Mouse (Mus musculus) hindbrain, embryonic 15.5 days (tissue): Measurements from ENCODE around the gene Hivep1. TPM values are rescaled to one million over a fixed set of nuclear protein-coding genes. Genes with fewer than 3 reads are reported as not detected.
A peak's percentile ranks its signal among the peaks of the same experiment; 100 is the strongest.

Source experiments
- ATAC-seq: fragments of 200-750 bp; cut with Nextera tagmentation; 2 replicates; pipeline ENCODE4 v1.8.0; 2017; ENCODE audit warnings: low read depth, moderate number of reproducible peaks, moderate TSS enrichment; ENCODE audit not compliant: low FRiP score
- H3K27ac ChIP-seq: fragments of 300-500 bp; sonication (generic); replicated peaks from 2 replicates; pipeline ENCODE4 v1.5.1; 2015; ENCODE audit warnings: mild to moderate bottlenecking, inconsistent platforms
- H3K27me3 ChIP-seq: fragments of 300-500 bp; sonication (generic); 2 replicates; pipeline ENCODE4 v1.6.1; 2015; ENCODE audit warnings: control low read depth, inconsistent platforms
- H3K36me3 ChIP-seq: fragments of 300-500 bp; sonication (generic); 2 replicates; pipeline ENCODE4 v1.6.1; 2015; ENCODE audit warnings: control low read depth, inconsistent platforms
- H3K4me1 ChIP-seq: fragments of 300-500 bp; sonication (generic); replicated peaks from 2 replicates; pipeline ENCODE4 v1.6.1; 2015; ENCODE audit warnings: control low read depth, inconsistent platforms
- H3K4me2 ChIP-seq: fragments of 300-500 bp; sonication (generic); 2 replicates; pipeline ENCODE4 v1.6.1; 2015; ENCODE audit warnings: moderate library complexity, mild to moderate bottlenecking, inconsistent platforms
- H3K4me3 ChIP-seq: fragments of 300-500 bp; sonication (generic); 2 replicates; pipeline ENCODE4 v1.5.1; 2015; ENCODE audit warnings: mild to moderate bottlenecking, inconsistent platforms
- H3K9ac ChIP-seq: fragments of 300-500 bp; sonication (generic); 2 replicates; pipeline ENCODE4 v1.6.1; 2015; ENCODE audit warnings: inconsistent platforms
- H3K9me3 ChIP-seq: fragments of 300-500 bp; sonication (generic); 2 replicates; pipeline ENCODE4 v1.6.1; 2016; ENCODE audit warnings: control low read depth, inconsistent platforms
- WGBS: fragments of 180-500 bp; shearing (Covaris S2); methylation state at CpG from one replicate; pipeline ENCODE4 v1.1.7; 2015; 5-methylcytosine and 5-hydroxymethylcytosine counted together
- polyA plus RNA-seq: library from polyadenylated mRNA; unstranded; fragments of >200 nt; fragmentation: Nextera tagmentation; extraction: Ambion mirVana; gene quantifications from 2 replicates; pipeline ENCODE4 v1.2.1, GENCODE M21; 2015

Hivep1 gene
- polyA plus RNA-seq, 1 experiment from 2014 or later = 16.6 TPM

- H3K27ac ChIP-seq = no peak overlapping the region
- H3K4me1 ChIP-seq = peaks cover 3% of the 10 kb centered on the region; the same call in 1 of the 2 replicates
- 83% methylated on average over 3 of the region's 3 CpGs for WGBS
- no peak overlapping the region for H3K4me3 ChIP-seq
- H3K27me3 ChIP-seq = no peaks in the 10 kb centered on the region
- H3K4me2 ChIP-seq = no peak overlapping the region
- H3K36me3 ChIP-seq = no peaks in the 10 kb centered on the region
- H3K9ac ChIP-seq = no peak overlapping the region
- H3K9me3 ChIP-seq = no peaks in the 10 kb centered on the region
- no peak for ATAC-seq
These were observed 25.8 kb downstream of the Hivep1 start for GRCm38 (mm10) chr13:42077629-42078028.

DNA sequence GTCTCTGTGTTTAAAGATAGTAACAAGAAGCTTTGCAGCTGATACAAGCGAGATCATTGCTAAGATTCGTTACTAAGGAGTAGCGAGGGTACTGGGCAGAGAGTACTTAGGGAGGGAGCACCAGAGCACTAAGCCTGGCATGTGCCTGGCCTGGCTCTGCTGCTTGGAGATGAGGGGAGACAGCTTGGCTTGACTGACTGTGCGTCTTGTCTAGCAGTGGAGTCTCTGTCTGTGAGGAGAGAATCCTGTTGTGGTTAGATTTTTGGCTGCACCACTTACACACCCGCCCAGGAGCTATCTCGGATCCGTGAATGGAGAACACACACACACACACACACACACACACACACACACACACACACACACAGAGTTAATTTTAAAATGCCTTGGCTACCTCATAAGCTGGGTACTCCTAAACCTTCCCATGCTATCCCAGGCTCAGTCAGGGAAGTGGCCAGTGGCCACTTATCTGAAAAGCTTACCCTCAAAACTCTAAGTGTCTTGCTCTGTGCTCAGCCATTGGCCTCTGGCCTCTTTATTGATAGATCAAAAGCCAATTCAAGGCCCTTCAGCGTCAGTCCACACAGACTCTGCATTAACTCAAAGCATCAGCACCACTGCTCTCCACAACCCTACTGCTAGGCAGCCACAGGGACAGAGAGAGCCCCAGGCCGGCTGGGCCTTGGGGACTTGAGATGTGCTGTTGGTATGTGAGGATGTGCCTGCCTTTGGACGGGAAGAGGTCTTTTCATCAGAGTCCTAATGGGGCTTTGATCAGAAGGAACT lies 28.5 kb downstream of the Hivep1 start:
- no peak for ATAC-seq
- Histone ChIP-seq H3K27me3 (no peaks in the 10 kb centered on the region), H3K36me3 (no peaks in the 10 kb centered on the region), H3K4me1 (peaks cover 3% of the 10 kb centered on the region; the same call in 1 of the 2 replicates), H3K4me3 (no peak overlapping the region), H3K9ac (no peak overlapping the region), H3K9me3 (no peaks in the 10 kb centered on the region), H3K27ac (no peak overlapping the region; the same call in 1 of the 2 replicates), H3K4me2 (no peak overlapping the region)
- 72% methylated on average over 10 of the region's 10 CpGs for WGBS

GRCm38 (mm10) chr13:42088339-42088738 lies 36.5 kb downstream of the Hivep1 start:
- Histone ChIP-seq H3K27me3 (no peaks in the 10 kb centered on the region), H3K36me3 (no peaks in the 10 kb centered on the region), H3K27ac (no peak overlapping the region), H3K4me3 (no peak overlapping the region), H3K9me3 (no peaks in the 10 kb centered on the region), H3K4me2 (no peak overlapping the region), H3K4me1 (peaks cover 8% of the 10 kb centered on the region), H3K9ac (no peak overlapping the region)
- no peak for ATAC-seq
- WGBS = 69% methylated on average over 5 of the region's 5 CpGs

GRCm38 (mm10) chr13:42089025-42089424 lies 37.2 kb downstream of the Hivep1 start:
- H3K36me3 ChIP-seq = no peaks in the 10 kb centered on the region
- no peaks in the 10 kb centered on the region for H3K27me3 ChIP-seq
- no peak overlapping the region for H3K9ac ChIP-seq
- H3K4me1 ChIP-seq = peaks cover 12% of the 10 kb centered on the region
- no peaks in the 10 kb centered on the region for H3K9me3 ChIP-seq
- no peak overlapping the region for H3K4me3 ChIP-seq
- 76% methylated on average over 8 of the region's 8 CpGs for WGBS
- no peak overlapping the region for H3K27ac ChIP-seq
- no peak for ATAC-seq
- H3K4me2 ChIP-seq = no peak overlapping the region

- Histone ChIP-seq H3K9ac (no peak overlapping the region), H3K4me1 (peaks cover 13% of the 10 kb centered on the region), H3K36me3 (no peaks in the 10 kb centered on the region), H3K27ac (no peak overlapping the region), H3K27me3 (no peaks in the 10 kb centered on the region), H3K9me3 (no peaks in the 10 kb centered on the region), H3K4me3 (no peak overlapping the region), H3K4me2 (no peak overlapping the region)
- WGBS = 91% methylated on average over 5 of the region's 5 CpGs
- ATAC-seq = no peak
These were observed 38.9 kb downstream of the Hivep1 start for GRCm38 (mm10) chr13:42090751-42091150.

DNA sequence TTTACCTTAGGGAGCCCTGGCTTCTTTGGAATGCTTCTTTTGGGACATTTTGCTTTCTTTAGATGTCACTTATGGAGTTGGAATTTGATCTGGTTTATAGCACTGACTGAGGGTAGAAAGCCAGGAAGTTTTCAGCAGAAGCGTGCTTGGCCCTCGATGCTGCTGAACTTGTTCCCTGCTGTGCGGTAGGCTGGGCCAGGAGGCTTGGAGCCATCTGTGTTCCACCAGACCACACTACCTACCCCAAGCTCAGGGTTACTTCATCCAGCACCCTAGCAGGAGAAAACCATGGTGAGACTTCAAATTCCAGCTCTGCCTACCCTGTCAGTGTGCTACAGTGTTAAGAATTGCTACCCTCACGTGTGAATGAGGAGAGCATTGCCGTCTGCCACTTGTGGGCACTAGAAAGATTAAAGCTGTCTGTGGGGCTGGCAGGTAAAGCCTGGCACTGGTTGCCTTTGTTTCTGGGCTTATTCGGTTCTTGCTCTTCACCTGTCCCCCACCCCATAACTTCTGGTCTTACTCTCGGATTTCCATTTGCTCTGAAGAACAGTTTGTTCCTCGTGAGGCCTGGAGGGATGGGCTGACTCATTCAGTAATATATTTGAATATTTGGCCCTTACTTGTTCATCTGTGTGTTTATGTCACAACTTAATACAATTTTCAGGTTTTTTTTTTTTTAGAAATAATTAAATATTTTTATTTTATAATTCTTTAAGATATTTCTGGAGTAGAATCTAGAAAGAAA lies 40.7 kb downstream of the Hivep1 start:
- Histone ChIP-seq H3K36me3 (no peaks in the 10 kb centered on the region), H3K27ac (no peak overlapping the region), H3K9me3 (no peaks in the 10 kb centered on the region), H3K9ac (no peak overlapping the region), H3K4me1 (peaks cover 21% of the 10 kb centered on the region), H3K27me3 (no peaks in the 10 kb centered on the region), H3K4me2 (no peak overlapping the region), H3K4me3 (no peak overlapping the region)
- 70% methylated on average over 8 of the region's 8 CpGs for WGBS
- ATAC-seq = no peak

DNA sequence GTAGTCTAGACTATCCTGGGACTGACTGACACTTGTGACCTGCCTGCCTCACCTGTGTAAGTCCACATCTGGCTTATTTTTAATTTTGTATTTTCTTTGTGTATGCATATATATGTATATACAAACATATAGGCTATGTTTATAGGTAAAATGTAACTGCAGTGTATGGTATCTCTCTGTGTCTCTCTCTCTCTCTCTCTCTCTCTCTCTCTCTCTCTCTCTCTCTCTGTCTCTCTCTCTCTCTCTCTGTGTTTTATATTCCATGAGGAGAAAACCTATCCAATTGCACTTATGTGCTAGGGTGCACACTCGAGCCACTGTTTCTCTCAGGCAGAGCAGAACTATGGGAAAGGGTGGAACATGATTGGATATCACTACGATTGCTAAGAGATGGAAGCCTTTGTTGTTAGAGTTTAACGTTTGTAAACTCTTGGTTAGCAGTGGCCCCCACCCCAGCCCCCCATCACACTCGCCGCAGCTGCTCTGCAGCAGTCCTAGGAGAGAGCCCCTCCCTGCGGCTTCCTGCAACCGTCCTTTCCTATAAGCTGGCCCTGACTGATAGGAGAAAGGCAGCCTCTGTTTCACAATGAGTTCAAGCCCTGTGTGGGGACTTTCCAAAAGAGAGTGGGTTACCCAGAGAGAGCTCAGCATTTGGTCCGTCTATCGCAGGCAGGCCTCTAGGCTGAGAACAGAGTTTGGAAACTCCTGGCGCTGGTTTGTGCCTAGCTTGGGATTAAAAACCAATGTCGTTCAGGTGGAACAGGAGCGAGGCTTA lies 41.6 kb downstream of the Hivep1 start:
- H3K4me3 ChIP-seq = no peak overlapping the region
- no peak overlapping the region for H3K9ac ChIP-seq
- no peak overlapping the region for H3K4me2 ChIP-seq
- H3K36me3 ChIP-seq = no peaks in the 10 kb centered on the region
- ATAC-seq = no peak
- H3K27ac ChIP-seq = no peak overlapping the region
- no peaks in the 10 kb centered on the region for H3K27me3 ChIP-seq
- H3K9me3 ChIP-seq = no peaks in the 10 kb centered on the region
- peaks cover 21% of the 10 kb centered on the region for H3K4me1 ChIP-seq
- 72% methylated on average over 12 of the region's 12 CpGs for WGBS

DNA sequence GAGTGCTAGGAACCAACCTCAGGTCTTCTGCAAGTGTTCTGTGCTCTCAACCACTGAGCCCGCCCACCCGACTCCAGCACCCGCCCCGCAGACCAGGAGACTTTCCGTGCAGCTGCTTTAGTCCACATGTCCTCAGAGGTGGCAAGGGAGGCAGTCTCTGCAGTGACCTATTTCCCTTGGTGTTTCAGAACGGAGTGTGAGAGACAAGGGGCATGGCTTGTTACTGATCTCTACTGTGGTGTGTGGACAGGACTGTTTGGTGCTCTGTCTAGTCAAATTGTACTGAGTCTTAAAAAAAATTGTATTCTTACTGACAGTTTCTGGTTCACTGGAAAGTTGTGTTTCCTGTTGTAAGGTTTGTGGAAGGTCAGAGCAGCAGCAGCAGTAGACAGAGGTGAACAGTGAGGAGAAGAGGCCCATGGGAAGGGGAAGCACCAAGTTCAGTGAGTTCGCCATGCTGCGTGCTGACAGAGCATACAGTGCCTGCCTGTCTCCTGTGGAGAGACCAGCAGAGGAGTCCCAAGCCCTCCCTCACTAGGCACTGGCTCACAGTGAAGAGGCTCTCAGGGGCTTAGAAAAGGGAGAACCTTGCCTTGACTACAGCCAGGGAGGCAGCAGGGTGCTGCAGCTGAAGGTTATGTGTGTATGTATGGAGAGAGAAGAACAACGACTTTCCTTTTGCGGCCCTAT lies 44.1 kb downstream of the Hivep1 start:
- Histone ChIP-seq H3K9me3 (no peaks in the 10 kb centered on the region), H3K4me3 (no peak overlapping the region), H3K9ac (no peak overlapping the region), H3K27ac (peak overlapping the region; percentile 5; the same call in 1 of the 2 replicates), H3K36me3 (no peaks in the 10 kb centered on the region), H3K27me3 (no peaks in the 10 kb centered on the region), H3K4me2 (no peak overlapping the region), H3K4me1 (peaks cover 28% of the 10 kb centered on the region)
- ATAC-seq = no peak
- 70% methylated on average over 10 of the region's 10 CpGs for WGBS

- Histone ChIP-seq H3K4me3 (no peak overlapping the region), H3K36me3 (no peaks in the 10 kb centered on the region), H3K4me2 (no peak overlapping the region), H3K9ac (no peak overlapping the region), H3K27ac (no peak overlapping the region), H3K4me1 (peaks cover 36% of the 10 kb centered on the region), H3K27me3 (no peaks in the 10 kb centered on the region), H3K9me3 (no peaks in the 10 kb centered on the region)
- ATAC-seq = no peak
These were observed 45.3 kb downstream of the Hivep1 start for GRCm38 (mm10) chr13:42097109-42097508.

GRCm38 (mm10) chr13:42098522-42098921 lies 46.7 kb downstream of the Hivep1 start:
- Histone ChIP-seq H3K36me3 (no peaks in the 10 kb centered on the region), H3K4me1 (peaks cover 40% of the 10 kb centered on the region)
- 96% methylated on average over 1 of the region's 1 CpGs for WGBS

GRCm38 (mm10) chr13:42099523-42099922 lies 47.7 kb downstream of the Hivep1 start:
- Histone ChIP-seq H3K27ac (no peak overlapping the region), H3K9ac (no peak overlapping the region), H3K36me3 (no peaks in the 10 kb centered on the region), H3K27me3 (no peaks in the 10 kb centered on the region), H3K9me3 (no peaks in the 10 kb centered on the region), H3K4me2 (no peak overlapping the region), H3K4me1 (peaks cover 45% of the 10 kb centered on the region), H3K4me3 (no peak overlapping the region)
- no peak for ATAC-seq
- WGBS = 65% methylated on average over 4 of the region's 4 CpGs

More at GRCm38 (mm10) chr13:42098522-42098921, 46.7 kb downstream of the Hivep1 start:
- no peak overlapping the region for H3K4me3 ChIP-seq
- no peak overlapping the region for H3K4me2 ChIP-seq
- no peaks in the 10 kb centered on the region for H3K9me3 ChIP-seq
- H3K27ac ChIP-seq = no peak overlapping the region
- H3K27me3 ChIP-seq = no peaks in the 10 kb centered on the region
- ATAC-seq = no peak
- no peak overlapping the region for H3K9ac ChIP-seq
